Mouse (Mus musculus) hindbrain, embryonic 10.5 days (tissue): ENCODE measurements at regions not wholly inside any gene's neighbourhood (a gene's known extent, or its start where the extent isn't known, plus 50 kb on each side); places are given as distances from the start of the nearest gene placed in this dataset.

Source experiments
- DNase-seq: peaks from one replicate; pipeline ENCODE4 v3.0.0-alpha.2; 2017; ENCODE audit warnings: low spot score
- H3K27ac ChIP-seq: fragments of 300-500 bp; sonication (generic); 2 replicates; pipeline ENCODE4 v1.5.1; 2016; ENCODE audit warnings: mild to moderate bottlenecking, moderate library complexity
- H3K27me3 ChIP-seq: fragments of 300-500 bp; sonication (generic); 2 replicates; pipeline ENCODE4 v1.6.1; 2016; ENCODE audit warnings: mild to moderate bottlenecking; ENCODE audit not compliant: poor library complexity, insufficient read depth, severe bottlenecking
- H3K36me3 ChIP-seq: fragments of 300-500 bp; sonication (generic); 2 replicates; pipeline ENCODE4 v1.6.1; 2016; ENCODE audit warnings: mild to moderate bottlenecking, moderate library complexity
- H3K4me1 ChIP-seq: fragments of 300-500 bp; sonication (generic); replicated peaks from 2 replicates; pipeline ENCODE4 v1.6.1; 2016; ENCODE audit warnings: mild to moderate bottlenecking
- H3K4me3 ChIP-seq: fragments of 300-500 bp; sonication (generic); 2 replicates; pipeline ENCODE4 v1.5.1; 2016; ENCODE audit warnings: mild to moderate bottlenecking, moderate library complexity
- H3K9me3 ChIP-seq: fragments of 300-500 bp; sonication (generic); 2 replicates; pipeline ENCODE4 v1.6.1; 2016; ENCODE audit warnings: mild to moderate bottlenecking, moderate library complexity
- WGBS: fragments of 180-500 bp; shearing (Covaris S2); methylation state at CpG from one replicate; pipeline ENCODE4 v1.1.7; 2016; 5-methylcytosine and 5-hydroxymethylcytosine counted together

GRCm38 (mm10) chr8:9027672-9028071 lies 337.4 kb upstream of the Arglu1 start:
- Histone ChIP-seq H3K27me3 (no peaks in the 10 kb centered on the region), H3K27ac (no peak overlapping the region), H3K4me1 (no peaks in the 10 kb centered on the region), H3K36me3 (no peaks in the 10 kb centered on the region), H3K4me3 (no peak overlapping the region), H3K9me3 (no peaks in the 10 kb centered on the region)
- whole genome bisulfite sequencing: 88% methylated on average over 4 of the region's 4 CpGs
- DNase-seq: no peak

GRCm38 (mm10) chr8:9025872-9026271 lies 335.6 kb upstream of the Arglu1 start:
- no peaks in the 10 kb centered on the region for H3K36me3 ChIP-seq
- WGBS: 82% methylated on average over 3 of the region's 3 CpGs

GRCm38 (mm10) chr8:9025378-9025777 lies 335.1 kb upstream of the Arglu1 start:
- no peak overlapping the region for H3K4me3 ChIP-seq
- H3K4me1 ChIP-seq: no peaks in the 10 kb centered on the region
- no peak overlapping the region for H3K27ac ChIP-seq
- H3K36me3 ChIP-seq: no peaks in the 10 kb centered on the region
- no peak for DNase-seq
- no peaks in the 10 kb centered on the region for H3K9me3 ChIP-seq
- WGBS: 85% methylated on average over 3 of the region's 3 CpGs
- H3K27me3 ChIP-seq: no peaks in the 10 kb centered on the region

More at GRCm38 (mm10) chr8:9025872-9026271, 335.6 kb upstream of the Arglu1 start:
- Histone ChIP-seq H3K27me3 (no peaks in the 10 kb centered on the region), H3K4me3 (no peak overlapping the region), H3K4me1 (no peaks in the 10 kb centered on the region), H3K27ac (no peak overlapping the region), H3K9me3 (no peaks in the 10 kb centered on the region)
- no peak for DNase-seq

GRCm38 (mm10) chr8:9020744-9021143 lies 330.4 kb upstream of the Arglu1 start:
- 88% methylated on average over 2 of the region's 2 CpGs for WGBS
- Histone ChIP-seq H3K4me3 (no peak overlapping the region), H3K4me1 (no peaks in the 10 kb centered on the region), H3K27me3 (no peaks in the 10 kb centered on the region), H3K36me3 (no peaks in the 10 kb centered on the region), H3K9me3 (no peaks in the 10 kb centered on the region), H3K27ac (no peak overlapping the region)
- no peak for DNase-seq

- no peaks in the 10 kb centered on the region for H3K27me3 ChIP-seq
- H3K4me3 ChIP-seq: no peak overlapping the region
- no peaks in the 10 kb centered on the region for H3K36me3 ChIP-seq
- 87% methylated on average over 3 of the region's 3 CpGs for WGBS
- DNase-seq: no peak
- H3K27ac ChIP-seq: no peak overlapping the region
- H3K9me3 ChIP-seq: no peaks in the 10 kb centered on the region
- no peaks in the 10 kb centered on the region for H3K4me1 ChIP-seq
These were observed 329.9 kb upstream of the Arglu1 start for GRCm38 (mm10) chr8:9020180-9020579.

- H3K9me3 ChIP-seq: no peaks in the 10 kb centered on the region
- peaks cover 10% of the 10 kb centered on the region; the same call in 1 of the 2 replicates for H3K4me1 ChIP-seq
- H3K27me3 ChIP-seq: no peaks in the 10 kb centered on the region
- DNase-seq: no peak
- H3K4me3 ChIP-seq: no peak overlapping the region
- 71% methylated on average over 3 of the region's 3 CpGs for WGBS
- H3K36me3 ChIP-seq: no peaks in the 10 kb centered on the region
- no peak overlapping the region for H3K27ac ChIP-seq
These were observed 321.6 kb upstream of the Arglu1 start for GRCm38 (mm10) chr8:9011785-9012510.

GRCm38 (mm10) chr8:9008006-9008780 lies 317.9 kb upstream of the Arglu1 start:
- Histone ChIP-seq H3K27me3 (no peaks in the 10 kb centered on the region), H3K4me1 (peaks cover 10% of the 10 kb centered on the region; the same call in 1 of the 2 replicates), H3K4me3 (no peak overlapping the region), H3K27ac (no peak overlapping the region), H3K9me3 (no peaks in the 10 kb centered on the region), H3K36me3 (no peaks in the 10 kb centered on the region)
- 79% methylated on average over 11 of the region's 11 CpGs for WGBS
- DNase-seq: no peak

GRCm38 (mm10) chr8:8999914-9000313 lies 309.6 kb upstream of the Arglu1 start:
- Histone ChIP-seq H3K36me3 (no peaks in the 10 kb centered on the region), H3K4me3 (no peak overlapping the region), H3K27ac (no peak overlapping the region), H3K27me3 (no peaks in the 10 kb centered on the region), H3K9me3 (no peaks in the 10 kb centered on the region), H3K4me1 (peaks cover 30% of the 10 kb centered on the region)
- WGBS: 73% methylated on average over 5 of the region's 5 CpGs
- no peak for DNase-seq

GRCm38 (mm10) chr8:8997621-8998020 lies 307.3 kb upstream of the Arglu1 start:
- WGBS: 64% methylated on average over 7 of the region's 7 CpGs
- Histone ChIP-seq H3K9me3 (no peaks in the 10 kb centered on the region), H3K27ac (0 out of 2 replicates have a peak overlapping the region, but pooled peaks have one; percentile 18), H3K4me3 (no peak overlapping the region), H3K36me3 (no peaks in the 10 kb centered on the region), H3K4me1 (peaks cover 50% of the 10 kb centered on the region), H3K27me3 (no peaks in the 10 kb centered on the region)
- no peak for DNase-seq

GRCm38 (mm10) chr8:8994596-8995189 lies 304.4 kb upstream of the Arglu1 start:
- under 1% methylated on average over 17 of the region's 17 CpGs for WGBS
- peaks cover 4% of the 10 kb centered on the region; the same call in 1 of the 2 replicates for H3K27me3 ChIP-seq
- no peaks in the 10 kb centered on the region for H3K36me3 ChIP-seq
- no peaks in the 10 kb centered on the region for H3K9me3 ChIP-seq
- peak; percentile 81 for DNase-seq
- peak overlapping the region; percentile 49 for H3K4me3 ChIP-seq
- peak overlapping the region; percentile 92 for H3K27ac ChIP-seq
- H3K4me1 ChIP-seq: peaks cover 71% of the 10 kb centered on the region

- Histone ChIP-seq H3K4me3 (peak overlapping the region; percentile 49), H3K27ac (peak overlapping the region; percentile 92), H3K27me3 (peaks cover 4% of the 10 kb centered on the region; the same call in 1 of the 2 replicates), H3K36me3 (no peaks in the 10 kb centered on the region), H3K4me1 (peaks cover 71% of the 10 kb centered on the region), H3K9me3 (no peaks in the 10 kb centered on the region)
- peak; percentile 51 for DNase-seq
- WGBS: 12% methylated on average over 7 of the region's 7 CpGs
These were observed 303.7 kb upstream of the Arglu1 start for GRCm38 (mm10) chr8:8994008-8994407.

- Histone ChIP-seq H3K4me1 (peaks cover 69% of the 10 kb centered on the region), H3K36me3 (no peaks in the 10 kb centered on the region), H3K9me3 (peaks cover 7% of the 10 kb centered on the region; the same call in 1 of the 2 replicates), H3K4me3 (peak overlapping the region; percentile 31), H3K27me3 (peaks cover 4% of the 10 kb centered on the region; the same call in 1 of the 2 replicates), H3K27ac (peak overlapping the region; percentile 84)
- DNase-seq: peak; percentile 84
- WGBS: 3% methylated on average over 11 of the region's 11 CpGs
These were observed 302.2 kb upstream of the Arglu1 start for GRCm38 (mm10) chr8:8992461-8993032.
